Mouse (Mus musculus) erythroblast, embryonic 14.5 days (primary cell): ENCODE data around the gene Saysd1.

ENCODE experiments used
- GATA1 ChIP-seq: IDR thresholded peaks from 2 replicates; pipeline ENCODE4 v1.6.1; 2012; ENCODE audit warnings: low read length, inconsistent platforms, mixed read lengths
- TAL1 ChIP-seq: IDR thresholded peaks from 3 replicates; pipeline ENCODE4 v1.6.1; 2012; ENCODE audit warnings: low read length, inconsistent platforms, mixed read lengths

DNA sequence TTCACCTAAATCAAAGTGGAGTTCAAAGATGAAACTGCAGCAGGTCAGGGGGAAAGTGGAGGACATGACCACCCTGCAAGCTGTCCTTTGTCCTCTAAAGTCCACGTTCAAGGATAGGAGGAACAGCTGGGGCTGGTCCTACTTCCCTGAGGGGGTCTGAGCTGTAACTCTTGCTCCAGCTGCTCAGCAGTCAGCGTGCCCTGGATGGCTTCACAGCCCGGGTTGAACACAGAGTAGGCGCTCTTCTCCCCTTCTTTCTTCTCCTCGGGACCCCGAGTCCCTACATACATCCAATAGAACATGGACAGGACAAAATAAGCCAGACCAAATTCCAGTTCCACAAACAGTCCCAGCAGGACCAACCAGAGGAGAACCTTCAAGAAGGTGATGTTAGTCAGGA, 61.2 kb downstream of the Saysd1 start:
- TF ChIP-seq TAL1 (no peak), GATA1 (no peak)
